Mouse (Mus musculus) left cerebral cortex, adult 11 months (tissue): ENCODE measurements around the gene Lrmp.
A peak's percentile ranks its signal among the peaks of the same experiment; 100 is the strongest.

ENCODE experiments used
- DNase-seq: peaks from one replicate; pipeline ENCODE4 v3.0.0; 2022; ENCODE audit warnings: low spot score

Lrmp gene

GRCm38 (mm10) chr6:145202432-145203125 is 87.1 kb downstream of the Lrmp start:
- DNase-seq, result no peak

DNA sequence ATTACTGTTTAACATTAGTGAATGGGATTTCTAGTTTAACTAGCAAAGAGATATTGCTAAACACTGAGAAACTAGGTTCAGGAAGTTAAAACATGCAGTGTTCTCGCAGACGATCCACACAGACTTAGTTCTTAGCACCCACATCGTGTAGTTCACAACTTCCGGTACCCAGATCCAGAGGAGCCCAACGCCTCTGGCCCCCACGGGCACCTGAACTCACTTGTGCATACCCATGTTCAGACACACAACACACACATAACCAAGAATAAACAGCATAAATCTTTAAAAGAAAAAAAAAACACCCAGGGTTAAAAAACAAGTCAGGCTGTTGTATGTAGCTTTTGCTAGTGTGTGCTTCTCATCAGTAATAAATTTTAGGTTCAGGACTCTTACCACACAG is 89.0 kb downstream of the Lrmp start:
- DNase-seq, result no peak

GRCm38 (mm10) chr6:145205142-145205541 is 89.7 kb downstream of the Lrmp start:
- DNase-seq, result no peak

DNA sequence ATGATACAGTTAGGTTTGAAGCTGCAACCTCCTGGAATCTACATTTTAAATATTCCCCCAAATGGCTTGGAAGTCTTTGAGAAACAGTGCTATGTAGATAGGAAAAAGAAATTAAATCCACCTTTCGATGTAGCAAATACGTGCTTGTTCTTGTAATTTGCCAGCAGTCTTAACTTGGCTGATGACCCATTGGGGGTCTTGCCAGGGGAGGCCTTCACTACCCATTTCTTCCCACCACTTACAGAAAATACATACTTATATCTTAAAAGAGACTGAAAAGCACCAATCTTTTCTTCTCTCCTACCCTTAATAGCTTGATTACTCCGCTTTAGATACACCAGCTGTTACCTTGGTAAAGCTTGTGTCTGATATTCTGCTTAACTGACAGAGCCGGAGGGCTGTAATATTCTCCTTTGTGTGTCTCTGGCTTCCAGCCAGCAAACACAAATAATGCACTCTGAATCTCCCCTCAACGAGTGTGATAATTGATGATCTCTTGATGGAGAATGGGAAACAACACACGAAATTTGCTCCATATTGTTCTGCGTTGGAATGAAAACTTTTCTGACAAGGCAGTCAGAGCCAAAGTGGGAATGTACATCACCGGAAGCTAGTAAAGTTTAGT is 94.7 kb downstream of the Lrmp start:
- peak; percentile 37 for DNase-seq

DNA sequence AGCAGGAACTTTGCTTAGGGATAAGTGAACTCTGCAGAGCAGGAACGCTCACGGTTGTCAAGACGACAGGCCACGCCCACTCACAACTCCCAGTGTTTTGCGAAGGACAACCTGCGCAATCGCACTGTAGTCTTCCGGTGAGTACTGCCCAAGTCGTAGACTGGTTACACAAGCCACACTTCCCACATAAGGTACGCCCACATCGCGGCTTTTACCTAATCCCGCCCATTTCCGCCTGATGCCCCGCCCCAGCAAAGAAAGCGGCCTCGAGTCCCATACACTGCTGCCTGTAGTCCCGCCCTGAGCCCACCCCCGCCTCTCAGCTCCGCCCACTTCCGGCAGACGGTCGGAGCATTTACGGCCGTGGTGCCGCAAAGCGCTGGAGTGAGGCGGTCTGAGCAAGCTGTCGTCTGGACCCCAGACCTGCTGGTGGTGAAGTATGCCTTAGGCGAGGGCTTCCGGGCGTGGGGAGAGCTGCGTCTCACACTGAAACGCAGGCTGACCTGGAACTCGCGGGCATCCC is 95.4 kb downstream of the Lrmp start, which contains the start of the genes Casc1 and Etfrf1:
Gene Casc1 (minus strand): TSS at position 190 of the 523 bp plus-strand sequence.
Gene Etfrf1 (plus strand): TSS at position 319 of the 523 bp plus-strand sequence.
- peak; percentile 98 for DNase-seq

DNA sequence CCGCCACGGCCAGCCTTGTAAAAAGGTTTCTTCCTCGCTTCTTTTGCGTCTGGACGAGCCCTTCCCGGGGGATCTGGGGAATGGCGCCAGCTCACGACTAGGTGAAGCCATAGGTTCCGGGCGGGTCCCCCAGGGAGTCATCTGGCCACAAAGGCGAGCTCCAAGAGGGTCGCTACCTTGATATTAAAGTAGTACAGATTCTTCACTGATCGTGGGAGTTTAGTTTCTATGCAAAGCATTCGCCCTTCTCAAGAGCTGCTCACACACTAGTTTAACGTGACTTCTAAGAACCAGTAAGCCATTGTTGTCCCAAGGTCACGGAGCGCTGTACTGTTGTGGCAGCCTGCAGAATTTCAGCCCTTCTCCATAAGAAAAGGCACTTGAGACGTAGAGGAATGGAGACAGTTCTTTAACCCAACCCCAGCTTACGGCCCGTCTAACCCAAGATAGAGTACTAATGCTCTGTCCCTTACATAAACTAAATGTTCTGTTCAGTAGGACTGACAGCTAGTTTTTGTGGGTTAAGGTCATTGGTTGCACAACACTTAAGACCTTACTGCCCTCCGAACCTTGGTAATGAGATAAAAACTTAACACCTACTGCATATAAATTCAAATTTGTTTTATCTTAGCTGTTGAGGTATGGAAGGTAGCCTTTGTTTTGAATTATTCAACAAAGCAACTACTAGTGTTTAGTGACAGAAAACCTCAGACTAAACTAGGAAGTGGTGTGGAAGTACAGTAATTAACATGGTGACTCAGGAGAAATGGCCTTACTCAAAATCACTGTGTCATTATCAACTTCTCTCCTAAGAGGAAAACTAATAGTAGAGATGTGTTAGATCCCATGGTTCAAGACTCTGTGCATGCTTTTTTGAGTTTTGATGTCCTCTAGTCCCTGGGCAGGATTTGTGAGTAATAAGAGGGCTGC is 96.2 kb downstream of the Lrmp start:
- no peak for DNase-seq

GRCm38 (mm10) chr6:145213916-145214315 is 98.5 kb downstream of the Lrmp start:
- DNase-seq, result no peak

DNA sequence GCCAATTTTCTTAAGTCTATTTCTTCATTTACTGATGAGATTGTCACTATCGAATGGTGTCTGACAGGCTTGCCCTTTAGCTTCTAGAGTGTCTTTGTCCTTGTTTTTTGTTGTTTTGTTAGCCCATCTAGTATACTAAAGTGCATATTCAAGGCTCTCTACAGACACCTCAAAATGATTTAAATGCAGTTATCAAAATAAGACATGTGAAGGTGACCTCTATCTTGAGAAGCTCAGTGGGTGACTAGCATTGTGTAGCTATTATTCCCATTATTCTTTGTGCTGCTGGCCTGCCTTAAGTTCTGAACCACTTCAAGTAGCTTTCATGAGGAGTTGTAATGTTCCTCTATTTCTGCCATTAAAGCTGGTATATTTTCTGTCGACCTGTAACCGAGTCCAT is 100.4 kb downstream of the Lrmp start:
- no peak for DNase-seq

GRCm38 (mm10) chr6:145224246-145224645 is 108.8 kb downstream of the Lrmp start:
- DNase-seq, result no peak
